Mouse (Mus musculus) C2C12 (cell line): ENCODE measurements around the gene Fras1. TPM values are rescaled to one million over a fixed set of nuclear protein-coding genes. Genes with fewer than 3 reads are reported as not detected.

ENCODE experiments used
- H3K27me3 ChIP-seq: one replicate; pipeline ENCODE4 v1.6.1; 2011; ENCODE audit not compliant: control insufficient read depth, insufficient read depth, insufficient read length
- H3K36me3 ChIP-seq: one replicate; pipeline ENCODE4 v1.6.1; 2011; ENCODE audit not compliant: control insufficient read depth, insufficient read depth
- H3K4me3 ChIP-seq: one replicate; pipeline ENCODE4 v1.5.1; 2011; ENCODE audit warnings: mild to moderate bottlenecking, control low read depth; ENCODE audit not compliant: poor library complexity, insufficient read depth, severe bottlenecking
- H3K79me2 ChIP-seq: one replicate; pipeline ENCODE4 v1.6.1; 2011; ENCODE audit not compliant: control insufficient read depth, insufficient read depth
- H3K79me3 ChIP-seq: one replicate; pipeline ENCODE4 v1.6.1; 2011; ENCODE audit warnings: low read depth, control low read depth
- H3ac ChIP-seq: one replicate; pipeline ENCODE3; 2011; ENCODE audit warnings: low read depth; ENCODE audit not compliant: control insufficient read depth, insufficient read length
- CEBPB ChIP-seq: IDR thresholded peaks from one replicate; pipeline ENCODE4 v1.6.1; 2011; ENCODE audit warnings: low read depth, mild to moderate bottlenecking, control low read depth, moderate library complexity
- CTCF ChIP-seq: IDR thresholded peaks from one replicate; pipeline ENCODE4 v1.5.1; 2011; ENCODE audit not compliant: control insufficient read depth, insufficient read depth, insufficient read length
- FOSL1 ChIP-seq: IDR thresholded peaks from one replicate; pipeline ENCODE4 v1.8.0; 2011; ENCODE audit warnings: mild to moderate bottlenecking, low read length; ENCODE audit not compliant: poor library complexity, insufficient read depth, severe bottlenecking
- MAX ChIP-seq: IDR thresholded peaks from one replicate; pipeline ENCODE4 v1.6.1; 2011; ENCODE audit warnings: mild to moderate bottlenecking, control low read depth
- MYOD1 ChIP-seq: IDR thresholded peaks from one replicate; pipeline ENCODE4 v1.6.1; 2011; ENCODE audit warnings: low read depth; ENCODE audit not compliant: control insufficient read depth, insufficient read length
- MYOG ChIP-seq: IDR thresholded peaks from one replicate; pipeline ENCODE4 v1.6.1; 2011; ENCODE audit not compliant: control insufficient read depth, insufficient read length; ENCODE audit errors: extremely low read depth
- USF1 ChIP-seq: IDR thresholded peaks from one replicate; pipeline ENCODE4 v1.6.1; 2011; ENCODE audit warnings: low read depth, mild to moderate bottlenecking, control low read depth, moderate library complexity
- polyA plus RNA-seq: library from polyadenylated mRNA; unstranded; fragments of >200 nt; fragmentation: generic; extraction: Trizol; gene quantifications from one replicate; pipeline ENCODE4 v1.2.1, GENCODE M21; 2012; ENCODE audit warnings: missing spikeins

Fras1 gene
- polyA plus RNA-seq, 1 experiment, result 0.11 TPM

DNA sequence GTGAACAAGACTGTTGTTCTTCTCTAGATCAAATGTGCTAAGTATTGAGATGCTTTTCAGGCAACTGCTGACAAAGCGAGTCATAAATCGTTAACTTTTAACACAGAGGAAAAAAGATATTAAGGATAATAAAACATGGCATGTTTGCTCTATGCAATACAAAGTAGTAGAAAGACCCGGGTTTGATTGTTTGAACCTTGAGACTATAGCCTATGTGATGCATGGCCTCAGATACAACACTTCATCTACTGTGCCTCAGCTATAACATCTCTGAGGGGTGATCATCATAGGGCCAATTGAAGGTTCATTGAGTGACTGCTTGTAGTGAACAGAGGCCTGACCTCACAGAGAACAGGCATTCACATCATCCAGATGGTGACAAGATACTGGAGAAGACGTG, 17.3 kb downstream of the Fras1 start:
- TF ChIP-seq FOSL1, result no peak
- no peaks in the 10 kb centered on the region for H3K79me3 ChIP-seq
- no peak overlapping the region for H3K4me3 ChIP-seq
- no peaks in the 10 kb centered on the region for H3K27me3 ChIP-seq
- no peak overlapping the region for H3ac ChIP-seq
- H3K36me3 ChIP-seq, result no peaks in the 10 kb centered on the region
- H3K79me2 ChIP-seq, result no peaks in the 10 kb centered on the region

DNA sequence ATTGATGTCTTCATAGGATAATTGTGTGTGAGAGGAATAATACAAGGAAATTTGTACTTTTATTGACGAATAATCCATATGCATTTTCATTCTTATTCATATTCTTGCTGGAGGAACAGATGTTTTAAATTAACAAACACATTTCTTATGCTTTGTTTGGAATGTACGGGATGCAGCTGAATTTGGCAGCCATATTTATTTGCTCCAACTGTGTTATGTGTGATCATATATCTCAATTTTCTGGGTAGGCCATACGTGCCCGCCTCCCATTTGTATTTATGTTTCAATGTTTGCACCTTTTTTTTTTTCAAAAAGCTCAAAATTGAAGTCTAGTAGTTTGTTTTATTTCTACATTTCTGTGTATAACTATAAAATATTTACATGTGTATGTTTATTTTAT, 21.2 kb downstream of the Fras1 start:
- TF ChIP-seq CTCF, result no peak
- TF ChIP-seq FOSL1, result no peak
- TF ChIP-seq MAX, result no peak
- no peak for TF ChIP-seq MYOD1
- TF ChIP-seq MYOG, result no peak
- no peak for TF ChIP-seq USF1
- no peak for TF ChIP-seq CEBPB
- no peaks in the 10 kb centered on the region for H3K27me3 ChIP-seq

DNA sequence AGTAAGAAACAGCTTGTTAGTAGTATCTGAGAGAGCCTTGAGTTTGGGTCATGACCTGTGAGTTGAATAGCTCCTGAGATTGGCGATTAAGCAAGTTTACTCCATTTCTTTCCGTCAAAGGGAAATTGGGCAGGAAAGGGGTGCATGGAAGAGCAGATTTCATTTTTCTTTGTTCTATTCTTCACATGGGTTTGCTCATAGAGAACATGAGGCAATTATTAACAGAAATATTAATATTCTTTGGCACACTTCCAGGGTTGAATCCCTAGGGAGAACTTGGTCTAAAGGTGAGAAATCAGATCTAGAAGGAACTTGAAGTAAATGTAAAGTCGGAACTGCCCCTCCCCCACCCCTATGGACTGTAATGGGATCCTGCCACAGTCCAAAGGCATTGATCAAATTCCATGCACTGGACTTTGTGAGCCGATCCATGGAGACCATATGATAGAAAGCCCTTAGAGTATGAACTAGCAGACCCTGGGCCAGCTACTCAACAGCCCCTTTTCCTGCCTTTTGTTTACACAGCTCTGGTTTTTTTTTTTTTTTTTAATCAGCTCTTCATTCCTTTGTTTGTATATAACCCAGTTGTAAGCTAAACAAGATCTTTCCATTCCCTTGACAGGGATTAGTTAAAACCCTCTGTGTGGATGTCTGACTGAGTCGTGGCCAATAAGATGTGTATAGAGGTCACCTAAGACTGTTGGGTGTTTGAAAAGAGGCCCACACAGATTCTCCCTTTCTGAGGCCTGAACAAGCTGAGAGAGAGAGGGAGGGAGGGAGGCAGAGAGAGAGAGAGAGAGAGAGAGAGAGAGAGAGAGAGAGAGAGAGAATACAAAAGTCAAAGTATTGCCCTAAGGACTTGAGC, 22.3 kb downstream of the Fras1 start:
- Histone ChIP-seq H3K27me3 (no peaks in the 10 kb centered on the region), H3K36me3 (no peaks in the 10 kb centered on the region), H3K79me3 (no peaks in the 10 kb centered on the region), H3K4me3 (no peak overlapping the region), H3ac (no peak overlapping the region), H3K79me2 (no peaks in the 10 kb centered on the region)
- no peak for TF ChIP-seq USF1
- TF ChIP-seq MYOD1, result no peak

More for the DNA sequence above, 21.2 kb downstream of the Fras1 start:
- no peaks in the 10 kb centered on the region for H3K79me3 ChIP-seq
- H3K79me2 ChIP-seq, result no peaks in the 10 kb centered on the region
- H3K4me3 ChIP-seq, result no peak overlapping the region
- no peak overlapping the region for H3ac ChIP-seq
- no peaks in the 10 kb centered on the region for H3K36me3 ChIP-seq

DNA sequence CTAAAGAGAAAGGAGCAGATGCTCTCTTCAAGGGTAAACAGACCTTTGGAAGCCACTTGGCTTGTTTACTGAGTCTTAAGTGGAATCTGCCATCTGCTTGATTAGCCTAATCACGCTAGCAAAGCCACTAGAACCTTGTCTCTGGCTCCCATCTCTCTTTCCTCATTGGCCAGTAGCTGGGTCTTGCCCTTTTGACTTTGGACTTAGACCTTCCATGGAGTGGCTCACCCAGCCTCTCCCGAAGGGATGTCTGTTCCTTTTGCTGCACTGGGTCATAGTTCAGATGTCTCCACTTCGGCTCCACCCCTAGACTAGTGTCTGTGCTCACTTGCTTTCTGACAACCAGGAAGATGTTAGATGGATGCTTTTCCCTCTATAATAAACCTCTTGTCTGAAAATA, 28.8 kb downstream of the Fras1 start:
- no peaks in the 10 kb centered on the region for H3K27me3 ChIP-seq
- H3K4me3 ChIP-seq, result no peak overlapping the region
- H3ac ChIP-seq, result no peak overlapping the region
- no peaks in the 10 kb centered on the region for H3K79me2 ChIP-seq
- no peak for TF ChIP-seq MYOG
- no peak for TF ChIP-seq CEBPB
- no peak for TF ChIP-seq FOSL1
- TF ChIP-seq USF1, result no peak
- TF ChIP-seq MYOD1, result no peak
- TF ChIP-seq MAX, result no peak
- TF ChIP-seq CTCF, result no peak
- H3K36me3 ChIP-seq, result no peaks in the 10 kb centered on the region
- no peaks in the 10 kb centered on the region for H3K79me3 ChIP-seq

- no peak for TF ChIP-seq MYOD1
- no peak for TF ChIP-seq CEBPB
- no peak for TF ChIP-seq MAX
- TF ChIP-seq USF1, result no peak
- TF ChIP-seq CTCF, result no peak
- no peak for TF ChIP-seq MYOG
- TF ChIP-seq FOSL1, result no peak
- no peaks in the 10 kb centered on the region for H3K27me3 ChIP-seq
- no peaks in the 10 kb centered on the region for H3K79me2 ChIP-seq
- no peaks in the 10 kb centered on the region for H3K36me3 ChIP-seq
- H3ac ChIP-seq, result no peak overlapping the region
- H3K4me3 ChIP-seq, result no peak overlapping the region
- H3K79me3 ChIP-seq, result no peaks in the 10 kb centered on the region
Measured at GRCm38 (mm10) chr5:96405139-96405842, 31.5 kb downstream of the Fras1 start.

DNA sequence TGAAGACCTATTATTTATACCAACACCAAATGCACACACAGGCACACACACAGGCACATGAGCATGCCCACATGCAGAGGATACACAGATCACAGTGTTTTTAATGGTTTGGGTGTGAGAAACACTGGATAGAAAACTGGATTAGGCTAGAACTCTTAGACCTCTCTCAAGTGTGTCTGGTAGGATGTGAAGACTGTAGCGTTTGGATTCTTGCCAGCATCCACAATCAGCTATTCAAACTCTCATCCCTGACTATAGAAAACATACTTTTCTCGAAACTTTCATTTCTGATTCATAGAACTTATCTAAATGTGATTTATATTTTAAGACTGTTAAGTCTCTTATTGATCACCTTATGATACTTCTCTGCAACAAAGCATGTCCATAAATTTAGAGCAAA, 34.5 kb downstream of the Fras1 start:
- no peak overlapping the region for H3K4me3 ChIP-seq

More for the DNA sequence above, 34.5 kb downstream of the Fras1 start:
- H3K36me3 ChIP-seq, result no peaks in the 10 kb centered on the region
- no peaks in the 10 kb centered on the region for H3K79me2 ChIP-seq
- TF ChIP-seq USF1 (no peak), MAX (no peak), FOSL1 (no peak), MYOG (no peak), MYOD1 (no peak), CEBPB (no peak), CTCF (no peak)
- no peaks in the 10 kb centered on the region for H3K79me3 ChIP-seq
- H3K27me3 ChIP-seq, result no peaks in the 10 kb centered on the region
- H3ac ChIP-seq, result no peak overlapping the region
